Comparison of ENCODE assay signal across 9 mouse cellular contexts in genomic region chr10:83729492-83729891, GRCm38 (mm10). TPM values are rescaled to one million over a fixed set of nuclear protein-coding genes. Genes with fewer than 3 reads are reported as not detected.
DNase-seq lines count a peak whose midpoint lies in the region; ATAC-seq and TF ChIP-seq lines count a peak whose summit lies in the region.
"Had no signal": no experiment of that assay in that cellular context is flagged by ENCODE, and none has a peak within 500 bp of the region (broad histone marks: within the 10 kb centered on the region; RNA-seq: fewer than 3 reads in every experiment).

No protein-coding gene starts in this region.

- peak; percentile 39 for ATAC-seq in forebrain, embryonic 12.5 days (ENCODE audit: low FRiP score)
- no peak for ATAC-seq in lung, postnatal 0 days

- H3K9me3 ChIP-seq in ES-E14 (ENCODE audit: control insufficient read depth, insufficient read depth, low read depth, low read length), result no peaks in the 10 kb centered on the region
- H3K9me3 ChIP-seq in forebrain, embryonic 12.5 days, result no peaks in the 10 kb centered on the region; the same call in 1 of the 2 replicates
- no peaks in the 10 kb centered on the region for H3K9me3 ChIP-seq in lung, postnatal 0 days (ENCODE audit: low read length)
- H3K9me3 ChIP-seq: heart, embryonic 15.5 days had no signal

- intact Hi-C loops in heart, postnatal 36 days (cut with DNase I), result loop anchor here (5.0 kb wide), 2 partner anchors 48 to 82 kb away; partner anchors contain the start of gene Appl2

- TF ChIP-seq CTCF in lung, postnatal 0 days (IDR thresholded peaks at IDR 0.05), result peak; percentile 94

- in situ Hi-C loops in ES-E14 (cut with MboI; ENCODE audit: low sequenced_read_pairs in 2 of 2, unreplicated experiment in 2 of 2), result no loop called here

- no peaks in the 10 kb centered on the region for H3K27me3 ChIP-seq in forebrain, embryonic 12.5 days
- no peaks in the 10 kb centered on the region for H3K27me3 ChIP-seq in lung, postnatal 0 days (replicated peaks; ENCODE audit: insufficient read depth, low read length)
- H3K27me3 ChIP-seq: heart, embryonic 15.5 days had no signal

- DNase-seq in ES-E14 (ENCODE audit: low read depth, low spot score), result peak; percentile 64
- peak; percentile 67 for DNase-seq in c-Kit-positive CD71-negative TER-119-negative erythroid progenitor cells, embryonic 14.5 days (ENCODE audit: low read depth)
- peak; percentile 87 to 96 for DNase-seq in heart, postnatal 36 days
- peak; percentile 91 for DNase-seq in layer of hippocampus, adult 11-12 months (ENCODE audit: low spot score)
- DNase-seq in lung, postnatal 0 days (ENCODE audit: low spot score), result peak; percentile 78
- DNase-seq in ovary, postnatal 14 days (ENCODE audit: low spot score), result peak; percentile 94
- peak; percentile 67 to 91 for DNase-seq in thymus, postnatal 10 days (ENCODE audit: low spot score in 2 of 2)

- no peak for TF ChIP-seq EP300 in lung, postnatal 0 days (IDR thresholded peaks at IDR 0.05)

- peaks cover 11 to 26% of the 10 kb centered on the region in 2 experiments; a peak in 2 of 4 replicates for H3K4me1 ChIP-seq in ES-E14 (ENCODE audit: control insufficient read depth in 2 of 2, insufficient read depth in 2 of 2, low read length in 2 of 2, poor library complexity in 1 of 2)
- no peaks in the 10 kb centered on the region for H3K4me1 ChIP-seq in forebrain, embryonic 12.5 days
- H3K4me1 ChIP-seq in lung, postnatal 0 days (ENCODE audit: insufficient read depth, low read depth, low read length), result no peaks in the 10 kb centered on the region
- H3K4me1 ChIP-seq: heart, embryonic 15.5 days had no signal

- no peak overlapping the region for H3K27ac ChIP-seq in ES-E14 (ENCODE audit: insufficient read depth, low read depth, low read length, poor library complexity, severe bottlenecking)
- no peak overlapping the region for H3K27ac ChIP-seq in forebrain, embryonic 12.5 days
- no peak overlapping the region for H3K27ac ChIP-seq in lung, postnatal 0 days (ENCODE audit: low read length)
- H3K27ac ChIP-seq: heart, embryonic 15.5 days had no signal

- H3K36me3 ChIP-seq in ES-E14 (ENCODE audit: control insufficient read depth, insufficient read depth, low read length, poor library complexity, severe bottlenecking), result no peaks in the 10 kb centered on the region; the same call in 1 of the 2 replicates
- H3K36me3 ChIP-seq in forebrain, embryonic 12.5 days (replicated peaks), result no peaks in the 10 kb centered on the region
- H3K36me3 ChIP-seq in lung, postnatal 0 days (ENCODE audit: insufficient read depth, low read length), result no peaks in the 10 kb centered on the region
- H3K36me3 ChIP-seq: heart, embryonic 15.5 days had no signal

- peak overlapping the region; percentile 39; the same call in 1 of the 2 replicates for H3K9ac ChIP-seq in ES-E14 (ENCODE audit: insufficient read depth, low read depth, low read length, poor library complexity, severe bottlenecking)
- no peak overlapping the region for H3K9ac ChIP-seq in forebrain, embryonic 12.5 days
- no peak overlapping the region for H3K9ac ChIP-seq in lung, postnatal 0 days (replicated peaks; ENCODE audit: low read depth)
- H3K9ac ChIP-seq: heart, embryonic 15.5 days had no signal

- WGBS in forebrain, embryonic 12.5 days, result 45% methylated on average over 7 of the region's 7 CpGs
- 23% methylated on average over 7 of the region's 7 CpGs for WGBS in lung, postnatal 0 days

- H3K4me2 ChIP-seq in forebrain, embryonic 12.5 days, result no peak overlapping the region
- H3K4me2 ChIP-seq in lung, postnatal 0 days (replicated peaks; ENCODE audit: low read depth, low read length), result no peak overlapping the region
- H3K4me2 ChIP-seq: heart, embryonic 15.5 days had no signal

- peak overlapping the region in 1 of 2 experiments; percentile 20; a peak in 1 of 4 replicates for H3K4me3 ChIP-seq in ES-E14 (ENCODE audit: insufficient read depth in 1 of 2, low read depth in 1 of 2, low read length in 2 of 2, poor library complexity in 1 of 2, severe bottlenecking in 1 of 2)
- H3K4me3 ChIP-seq in forebrain, embryonic 12.5 days (replicated peaks), result no peak overlapping the region
- H3K4me3 ChIP-seq in lung, postnatal 0 days (ENCODE audit: low read depth, low read length), result no peak overlapping the region
- H3K4me3 ChIP-seq: heart, embryonic 15.5 days had no signal

TF ChIP-seq in ES-E14, 5 proteins besides CTCF, POLR2A, EP300 and RAD21:
- TF ChIP-seq HCFC1 (IDR thresholded peaks at IDR 0.05; ENCODE audit: borderline replicate concordance, insufficient read depth, low read length) (no peak), ZNF384 (IDR thresholded peaks at IDR 0.05; ENCODE audit: low read depth, low read length) (no peak), ZC3H11A (IDR thresholded peaks at IDR 0.05; ENCODE audit: borderline replicate concordance, low read depth, low read length) (no peak), CHD2 (IDR thresholded peaks at IDR 0.05; ENCODE audit: low read depth, low read length) (no peak), MAFK (IDR thresholded peaks at IDR 0.05; ENCODE audit: insufficient read depth, low read depth, low read length) (no peak)

RNA-seq across cellular contexts. Expression of gene 1500009L16Rik, which starts 6.8 kb away (rescaled TPM):
- total RNA-seq in ES-E14 (2012; rRNA removed), result 35.3 and 55.6 TPM in 2 replicates
- 36.4 and 36.6 TPM in 2 replicates for polyA plus RNA-seq in forebrain, embryonic 12.5 days (2016; fragmentation: Nextera tagmentation; extraction: Ambion mirVana)
- total RNA-seq in heart, postnatal 36 days (2021), result 1 to 10 TPM; 4.5 to 7.9 TPM
- 19.6 and 21.5 TPM in 2 replicates for polyA plus RNA-seq in lung, postnatal 0 days (2015; fragmentation: Nextera tagmentation; extraction: Ambion mirVana)
